Mouse (Mus musculus) midbrain, embryonic 10.5 days (tissue): ENCODE results near the gene Olfr102. TPM values are rescaled to one million over a fixed set of nuclear protein-coding genes. Genes with fewer than 3 reads are reported as not detected.
A peak's percentile ranks its signal among the peaks of the same experiment; 100 is the strongest.

ENCODE experiments used
- DNase-seq: peaks from one replicate; pipeline ENCODE4 v3.0.0-alpha.2; 2017; ENCODE audit warnings: low spot score
- H3K27ac ChIP-seq: fragments of 300-500 bp; sonication (generic); replicated peaks from 2 replicates; pipeline ENCODE4 v1.5.1; 2016; ENCODE audit warnings: mild to moderate bottlenecking
- H3K27me3 ChIP-seq: fragments of 300-500 bp; sonication (generic); 2 replicates; pipeline ENCODE4 v1.6.1; 2016; ENCODE audit warnings: low read depth, mild to moderate bottlenecking; ENCODE audit not compliant: poor library complexity, severe bottlenecking
- H3K36me3 ChIP-seq: fragments of 300-500 bp; sonication (generic); 2 replicates; pipeline ENCODE4 v1.6.1; 2016; ENCODE audit warnings: mild to moderate bottlenecking, moderate library complexity
- H3K4me1 ChIP-seq: fragments of 300-500 bp; sonication (generic); 2 replicates; pipeline ENCODE4 v1.6.1; 2016
- H3K4me3 ChIP-seq: fragments of 300-500 bp; sonication (generic); 2 replicates; pipeline ENCODE4 v1.5.1; 2016; ENCODE audit warnings: mild to moderate bottlenecking, moderate library complexity
- H3K9me3 ChIP-seq: fragments of 300-500 bp; sonication (generic); replicated peaks from 2 replicates; pipeline ENCODE4 v1.6.1; 2016; ENCODE audit warnings: mild to moderate bottlenecking
- WGBS: fragments of 180-500 bp; shearing (Covaris S2); methylation state at CpG from one replicate; pipeline ENCODE4 v1.1.7; 2016; 5-methylcytosine and 5-hydroxymethylcytosine counted together
- polyA plus RNA-seq: library from polyadenylated mRNA; unstranded; fragments of >200 nt; fragmentation: Nextera tagmentation; extraction: Ambion mirVana; gene quantifications from 2 replicates; pipeline ENCODE4 v1.2.1, GENCODE M21; 2016

Olfr102 gene
- not detected in 2 replicates for polyA plus RNA-seq

DNA sequence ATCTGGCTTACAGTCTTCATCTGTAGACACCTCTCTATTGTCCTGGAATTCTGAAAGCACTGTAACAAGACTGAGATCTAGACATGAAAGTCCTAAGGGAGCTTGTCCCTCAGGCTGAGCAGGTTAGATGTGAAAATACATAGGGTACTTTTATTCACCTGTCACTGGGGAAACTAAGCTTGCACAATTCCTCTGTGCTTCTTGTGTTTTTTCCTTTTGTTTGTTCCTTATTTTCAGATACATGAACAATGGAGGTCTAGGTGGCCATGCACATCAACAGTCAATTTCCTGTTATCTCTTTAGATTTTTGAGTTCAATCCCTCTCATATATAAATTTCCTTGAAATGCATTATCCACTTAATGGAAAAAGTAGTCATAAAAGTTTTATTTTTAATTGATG lies at the start of gene Olfr102:
Gene Olfr102 (minus strand): TSS at position 101 of the 400 bp plus-strand sequence.
- Histone ChIP-seq H3K4me1 (no peaks in the 10 kb centered on the region), H3K4me3 (no peak within 1 kb of the TSS), H3K27ac (no peak within 1 kb of the TSS), H3K36me3 (no peaks in the 10 kb centered on the region), H3K9me3 (peaks cover 5% of the 10 kb centered on the region; the same call in 1 of the 2 replicates), H3K27me3 (no peaks in the 10 kb centered on the region)
- no peak for DNase-seq

DNA sequence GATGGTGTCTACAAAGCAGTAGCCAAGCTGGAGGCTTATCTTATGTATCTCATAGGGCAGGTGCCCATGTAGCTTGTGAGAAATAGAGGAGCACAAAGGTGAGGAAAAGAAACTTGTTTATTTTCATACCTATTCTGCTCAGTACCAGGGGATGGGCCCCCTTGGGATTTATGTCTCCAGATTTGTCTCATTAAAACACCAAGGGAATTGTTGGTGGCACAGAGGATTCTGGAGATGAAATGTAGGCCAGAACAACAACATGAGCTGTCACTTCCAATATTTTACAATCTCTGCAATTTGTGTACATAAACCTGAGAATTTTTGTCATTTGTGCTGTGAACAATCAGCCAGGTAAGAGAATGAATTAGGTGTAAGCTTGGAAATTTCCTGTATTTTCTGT lies 42.4 kb upstream of the Olfr102 start, which contains the start of gene Olfr104-ps:
Gene Olfr104-ps (plus strand): TSS at position 301 of the 400 bp plus-strand sequence.
- no peak for DNase-seq
- H3K27ac ChIP-seq = no peak within 1 kb of the TSS
- H3K27me3 ChIP-seq = no peaks in the 10 kb centered on the region
- H3K36me3 ChIP-seq = no peaks in the 10 kb centered on the region
- H3K4me1 ChIP-seq = no peaks in the 10 kb centered on the region
- no peaks in the 10 kb centered on the region for H3K9me3 ChIP-seq
- H3K4me3 ChIP-seq = no peak within 1 kb of the TSS

DNA sequence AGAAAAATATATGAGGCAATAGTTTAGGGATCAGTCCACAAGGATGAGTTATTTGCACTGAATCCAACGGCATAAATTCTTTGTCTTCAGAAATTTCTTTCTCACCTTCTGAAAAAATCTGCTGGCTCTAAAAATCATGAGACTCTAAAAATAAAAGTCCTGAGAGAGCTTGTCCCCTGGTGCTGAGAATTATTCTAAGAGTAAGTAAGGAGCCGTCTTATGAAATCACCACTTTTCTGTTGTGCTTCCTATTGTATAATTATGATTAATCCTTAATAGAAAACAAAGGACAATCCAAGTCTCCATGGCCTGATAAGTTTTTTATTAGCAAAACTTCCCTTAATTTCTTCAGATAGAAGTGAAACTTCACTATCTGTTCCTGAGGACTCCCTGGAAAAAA lies 22.7 kb upstream of the Olfr102 start, which contains the start of gene Olfr103:
Gene Olfr103 (minus strand): TSS at position 101 of the 400 bp plus-strand sequence.
- Histone ChIP-seq H3K27ac (no peak within 1 kb of the TSS), H3K4me1 (no peaks in the 10 kb centered on the region), H3K27me3 (no peaks in the 10 kb centered on the region), H3K4me3 (no peak within 1 kb of the TSS), H3K36me3 (no peaks in the 10 kb centered on the region), H3K9me3 (no peaks in the 10 kb centered on the region)
- WGBS = 93% methylated on average over 2 of the region's 2 CpGs
- DNase-seq = no peak

DNA sequence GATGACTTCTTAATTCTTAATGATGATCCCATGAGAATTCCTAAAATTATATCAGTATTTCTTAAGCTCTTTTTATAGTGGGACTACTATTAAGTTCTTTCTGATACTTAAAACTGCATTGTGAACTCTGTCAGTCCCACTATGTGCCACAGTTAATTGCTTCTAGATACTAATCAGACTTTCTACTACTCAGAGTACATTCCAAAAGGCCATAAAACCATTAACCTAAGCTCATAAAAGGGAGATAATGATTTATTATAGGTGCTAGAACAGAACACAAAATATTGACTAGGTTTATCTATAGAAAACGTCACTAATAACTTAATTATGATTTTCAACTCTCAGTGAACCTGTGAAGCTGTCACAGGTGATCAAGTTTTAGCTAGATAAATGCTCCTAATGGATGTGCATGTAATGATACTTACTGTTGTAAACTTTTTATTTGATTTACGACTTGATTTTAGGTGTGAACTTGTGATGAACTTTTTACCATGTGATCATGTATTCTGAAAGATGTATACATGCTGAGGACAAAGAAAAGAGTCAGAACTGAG lies 6.6 kb downstream of the Olfr102 start:
- no peak for DNase-seq
- Histone ChIP-seq H3K36me3 (no peaks in the 10 kb centered on the region), H3K27ac (no peak overlapping the region), H3K4me3 (no peak overlapping the region), H3K4me1 (no peaks in the 10 kb centered on the region), H3K27me3 (no peaks in the 10 kb centered on the region), H3K9me3 (no peaks in the 10 kb centered on the region)
- WGBS = 61% methylated on average over 2 of the region's 2 CpGs

DNA sequence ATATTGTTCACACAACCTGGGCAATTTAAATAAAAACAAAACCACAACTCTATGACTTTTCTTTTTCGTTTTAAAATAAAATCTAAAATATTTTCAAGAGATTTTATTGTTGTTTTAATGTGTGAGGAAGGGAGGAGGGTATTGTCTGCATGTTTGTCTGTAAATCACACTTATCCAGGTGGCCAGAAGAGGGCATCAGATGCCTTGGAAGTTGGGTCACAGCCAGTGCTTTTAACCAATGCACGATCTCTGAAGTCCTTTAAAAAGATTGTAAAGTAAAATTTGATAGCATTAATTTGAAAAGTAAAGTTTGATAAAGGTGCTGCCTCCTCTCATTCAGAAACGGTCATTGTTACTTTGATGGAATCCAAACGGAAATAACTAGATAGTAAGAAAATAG lies 8.4 kb downstream of the Olfr102 start:
- 46% methylated on average over 4 of the region's 4 CpGs for WGBS
- no peak overlapping the region for H3K27ac ChIP-seq
- H3K4me1 ChIP-seq = no peaks in the 10 kb centered on the region
- DNase-seq = no peak
- no peaks in the 10 kb centered on the region for H3K36me3 ChIP-seq
- H3K27me3 ChIP-seq = no peaks in the 10 kb centered on the region
- H3K4me3 ChIP-seq = no peak overlapping the region
- no peaks in the 10 kb centered on the region for H3K9me3 ChIP-seq

DNA sequence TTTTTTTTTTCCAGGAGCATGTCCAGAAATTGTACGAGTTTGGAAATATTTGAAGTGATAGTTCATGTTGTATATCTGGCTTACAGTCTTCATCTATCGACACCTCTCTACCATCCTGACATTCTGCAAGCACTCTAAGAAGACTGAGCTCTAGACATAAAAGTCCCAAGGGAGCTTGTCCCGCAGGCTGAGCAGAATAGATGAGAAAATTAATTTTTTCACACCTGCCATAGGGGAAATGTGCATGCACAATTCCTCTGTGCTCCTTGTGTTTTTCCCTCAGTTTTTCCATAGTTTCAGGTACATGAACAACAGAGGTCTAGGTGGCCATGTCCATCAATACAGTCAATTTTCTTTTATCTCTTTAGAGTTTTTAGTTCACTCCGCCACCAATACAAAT lies 12.6 kb downstream of the Olfr102 start, which contains the start of gene Olfr101:
Gene Olfr101 (minus strand): TSS at position 101 of the 400 bp plus-strand sequence.
- H3K27me3 ChIP-seq = no peaks in the 10 kb centered on the region
- no peaks in the 10 kb centered on the region for H3K9me3 ChIP-seq
- H3K4me1 ChIP-seq = no peaks in the 10 kb centered on the region
- DNase-seq = no peak
- WGBS = 84% methylated on average over 4 of the region's 4 CpGs
- H3K27ac ChIP-seq = no peak within 1 kb of the TSS
- H3K4me3 ChIP-seq = no peak within 1 kb of the TSS
- H3K36me3 ChIP-seq = no peaks in the 10 kb centered on the region

DNA sequence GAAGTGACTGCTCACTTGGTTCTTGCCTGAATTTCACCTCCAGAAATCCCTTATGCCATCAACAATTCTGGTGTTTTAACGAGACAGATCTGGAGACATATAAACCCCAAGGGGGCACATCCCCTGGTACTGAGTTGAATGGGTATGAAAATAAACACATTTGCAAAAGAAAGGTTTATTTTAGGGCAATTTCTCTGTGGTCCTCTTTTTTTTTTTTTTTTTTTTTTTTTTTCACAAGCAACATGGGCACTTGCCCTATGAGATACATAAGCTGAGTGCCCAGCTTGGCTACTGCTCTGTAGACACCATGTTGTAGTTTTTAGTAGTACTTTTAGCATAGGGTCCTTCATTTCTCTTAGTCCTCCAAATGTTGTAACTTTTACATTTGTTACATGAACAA lies 33.5 kb downstream of the Olfr102 start, which contains the start of gene Olfr99:
Gene Olfr99 (minus strand): TSS at position 101 of the 400 bp plus-strand sequence.
- Histone ChIP-seq H3K27me3 (no peaks in the 10 kb centered on the region), H3K4me1 (no peaks in the 10 kb centered on the region), H3K36me3 (no peaks in the 10 kb centered on the region), H3K4me3 (no peak within 1 kb of the TSS), H3K9me3 (no peaks in the 10 kb centered on the region), H3K27ac (no peak within 1 kb of the TSS)
- no peak for DNase-seq
- 76% methylated on average over 1 of the region's 1 CpGs for WGBS

DNA sequence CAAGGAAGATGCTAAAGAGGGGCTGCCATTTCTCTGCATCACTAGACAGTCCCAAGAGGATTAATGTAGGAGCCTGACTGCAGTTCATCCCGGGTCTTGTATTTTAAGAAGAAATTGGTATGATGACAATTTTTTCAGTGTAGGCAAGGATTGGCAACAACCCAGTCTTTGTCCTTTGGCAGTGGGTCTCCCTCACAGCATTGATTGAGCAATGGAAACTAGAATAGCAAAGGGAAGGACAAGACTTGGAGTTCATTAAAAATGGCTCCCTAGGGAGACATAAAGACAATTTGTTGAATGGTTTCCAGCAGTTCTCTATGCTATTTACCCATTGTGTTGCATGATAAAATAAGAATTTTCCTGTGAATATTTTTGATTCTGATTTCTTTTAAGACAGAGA lies 36.5 kb downstream of the Olfr102 start:
- 84% methylated on average over 1 of the region's 1 CpGs for WGBS

DNA sequence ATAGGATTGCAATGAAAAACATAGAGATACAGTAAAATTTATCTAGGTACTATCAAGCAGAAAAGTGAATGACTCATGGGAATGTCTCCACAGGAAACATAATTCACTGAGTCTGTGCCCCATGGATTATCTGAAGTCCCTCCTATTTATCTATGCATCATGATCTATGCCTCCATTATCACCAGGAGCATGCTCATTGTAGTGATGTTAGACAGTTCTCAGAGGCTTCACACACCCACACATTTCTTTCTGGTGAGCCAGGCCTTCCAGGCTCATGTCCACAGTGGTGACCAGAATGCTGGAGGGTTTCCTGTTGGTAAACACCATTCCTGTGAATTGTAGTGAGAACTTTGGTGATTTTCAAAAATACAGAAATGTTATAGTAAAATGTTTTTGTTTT lies 40.3 kb downstream of the Olfr102 start:
- Histone ChIP-seq H3K4me1 (no peaks in the 10 kb centered on the region), H3K4me3 (no peak overlapping the region), H3K9me3 (no peaks in the 10 kb centered on the region), H3K36me3 (no peaks in the 10 kb centered on the region), H3K27ac (no peak overlapping the region), H3K27me3 (no peaks in the 10 kb centered on the region)
- no peak for DNase-seq

More for the DNA sequence above, 36.5 kb downstream of the Olfr102 start:
- H3K4me1 ChIP-seq = no peaks in the 10 kb centered on the region
- H3K27me3 ChIP-seq = no peaks in the 10 kb centered on the region
- H3K36me3 ChIP-seq = no peaks in the 10 kb centered on the region
- no peak overlapping the region for H3K4me3 ChIP-seq
- DNase-seq = no peak
- no peak overlapping the region for H3K27ac ChIP-seq
- H3K9me3 ChIP-seq = no peaks in the 10 kb centered on the region

DNA sequence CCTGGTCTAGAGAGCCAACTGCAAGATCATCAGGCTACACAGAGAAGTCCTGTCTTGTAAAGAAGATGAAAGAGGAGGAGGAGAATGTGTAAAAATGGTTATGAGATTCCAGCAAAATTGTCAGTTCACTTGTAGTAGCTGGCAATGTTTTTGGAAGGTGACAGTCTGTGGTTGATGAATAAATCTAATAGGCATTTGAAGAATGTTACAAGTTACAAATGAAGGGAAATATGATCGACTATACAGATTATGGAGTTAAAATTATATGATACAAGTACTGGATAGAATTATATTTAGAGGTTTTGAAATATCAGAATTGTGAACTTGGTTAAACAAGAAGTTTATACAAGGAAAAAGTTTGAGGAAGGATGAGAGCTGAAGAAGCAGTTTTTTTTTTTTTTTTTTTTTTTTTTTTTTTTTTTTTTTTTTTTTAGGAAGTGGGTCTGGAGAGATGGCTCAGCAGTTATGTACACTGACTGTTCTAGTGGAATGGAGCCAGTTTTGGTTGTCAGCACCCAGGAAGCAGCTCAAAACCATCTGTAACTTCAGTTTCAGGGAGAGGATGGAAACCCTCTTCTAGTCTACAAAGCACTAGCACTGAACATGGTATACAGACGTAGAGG lies 41.1 kb downstream of the Olfr102 start:
- H3K27ac ChIP-seq = no peak overlapping the region
- H3K4me1 ChIP-seq = peaks cover under 1% of the 10 kb centered on the region; the same call in 1 of the 2 replicates
- DNase-seq = no peak
- H3K27me3 ChIP-seq = no peaks in the 10 kb centered on the region; the same call in 1 of the 2 replicates
- no peak overlapping the region for H3K4me3 ChIP-seq
- H3K36me3 ChIP-seq = no peaks in the 10 kb centered on the region
- no peaks in the 10 kb centered on the region for H3K9me3 ChIP-seq
- 87% methylated on average over 2 of the region's 2 CpGs for WGBS

DNA sequence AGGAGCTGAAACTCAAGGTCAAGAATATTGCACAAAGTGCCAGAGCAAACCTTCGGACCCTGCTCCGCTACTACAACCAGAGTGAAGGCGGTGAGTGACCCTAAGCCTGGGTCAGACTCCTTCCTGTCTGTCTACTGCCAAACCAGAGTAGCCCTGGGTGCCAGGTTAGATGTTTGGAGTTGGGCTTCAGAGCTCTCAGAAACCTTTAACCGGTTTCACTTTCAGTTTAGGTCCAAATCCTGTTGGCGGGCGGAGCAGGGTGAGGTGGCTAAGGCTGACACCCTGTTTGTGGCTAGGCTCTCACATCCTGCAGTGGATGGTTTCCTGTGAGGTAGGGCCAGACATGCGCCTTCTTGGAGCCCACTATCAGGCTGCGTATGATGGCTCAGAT lies 46.2 kb downstream of the Olfr102 start:
- Histone ChIP-seq H3K9me3 (no peaks in the 10 kb centered on the region), H3K27me3 (no peaks in the 10 kb centered on the region; the same call in 1 of the 2 replicates), H3K4me3 (peak overlapping the region; percentile 61), H3K36me3 (no peaks in the 10 kb centered on the region), H3K27ac (no peak overlapping the region), H3K4me1 (peaks cover 6% of the 10 kb centered on the region)
- WGBS = 63% methylated on average over 8 of the region's 8 CpGs
- DNase-seq = peak; percentile 14

DNA sequence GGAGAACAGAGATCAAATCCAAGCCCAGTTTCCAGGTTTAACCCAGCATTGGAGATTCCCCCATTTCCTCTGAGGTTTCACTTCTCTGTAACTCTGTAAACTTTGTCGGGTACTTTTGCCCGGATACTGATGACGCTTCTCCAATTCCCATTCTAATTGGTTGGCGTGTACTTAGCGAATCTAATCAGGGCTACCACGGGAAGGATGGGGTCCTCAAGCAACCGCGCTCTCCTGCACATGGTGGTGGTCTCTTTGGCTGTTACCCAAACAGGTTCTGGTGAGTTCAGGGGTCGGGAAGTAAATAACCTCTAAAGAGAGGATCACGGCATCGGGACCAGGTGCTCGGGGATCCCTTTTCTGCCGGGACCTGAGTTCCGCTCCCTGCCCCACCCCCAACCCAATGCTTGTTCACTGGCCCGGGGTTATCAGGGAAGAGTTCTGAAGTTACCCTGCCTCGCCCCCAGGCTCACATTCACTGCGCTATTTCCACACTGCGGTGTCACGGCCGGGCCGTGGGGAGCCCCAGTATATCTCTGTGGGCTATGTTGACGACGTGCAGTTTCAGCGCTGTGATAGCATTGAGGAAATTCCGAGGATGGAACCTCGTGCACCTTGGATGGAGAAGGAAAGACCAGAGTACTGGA lies 46.7 kb downstream of the Olfr102 start, which contains the start of gene H2-M3:
Gene H2-M3 (plus strand): TSS at position 163 of the 644 bp plus-strand sequence.
- 5% methylated on average over 26 of the region's 26 CpGs for WGBS
- no peaks in the 10 kb centered on the region; the same call in 1 of the 2 replicates for H3K27me3 ChIP-seq
- H3K4me1 ChIP-seq = peaks cover 6% of the 10 kb centered on the region
- peak; percentile 81 for DNase-seq
- no peaks in the 10 kb centered on the region for H3K36me3 ChIP-seq
- H3K4me3 ChIP-seq = peak within 1 kb of the TSS; percentile 61
- no peak within 1 kb of the TSS for H3K27ac ChIP-seq
- no peaks in the 10 kb centered on the region for H3K9me3 ChIP-seq

DNA sequence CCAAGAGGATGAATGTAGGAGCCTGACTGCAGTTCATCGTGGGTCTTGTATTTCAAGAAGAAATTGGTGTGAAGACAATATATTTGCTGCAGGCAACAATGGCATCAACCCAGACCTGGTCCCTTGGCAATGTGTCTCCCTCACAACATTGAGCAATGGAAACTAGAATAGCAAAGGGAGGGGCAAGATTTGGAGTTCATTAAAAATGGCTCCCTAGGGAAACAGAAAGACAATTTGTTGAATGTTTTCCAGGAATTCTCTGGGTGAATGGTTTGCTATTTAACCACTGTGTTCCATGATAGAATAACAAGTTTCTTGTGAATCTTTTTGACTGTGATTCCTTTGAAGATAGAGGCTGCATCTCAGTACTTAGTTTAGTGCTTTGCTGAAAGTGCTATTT lies 53.2 kb downstream of the Olfr102 start, which contains the start of gene Olfr98:
Gene Olfr98 (minus strand): TSS at position 124 of the 400 bp plus-strand sequence.
- Histone ChIP-seq H3K4me1 (no peaks in the 10 kb centered on the region), H3K9me3 (no peaks in the 10 kb centered on the region), H3K27me3 (no peaks in the 10 kb centered on the region), H3K4me3 (no peak within 1 kb of the TSS), H3K27ac (no peak within 1 kb of the TSS), H3K36me3 (no peaks in the 10 kb centered on the region)
- no peak for DNase-seq
- 77% methylated on average over 1 of the region's 1 CpGs for WGBS
